Mouse (Mus musculus) ES-Bruce4 (cell line): ENCODE data around the gene Il10.

Experiments used
- CTCF ChIP-seq: IDR thresholded peaks from one replicate; pipeline ENCODE4 v1.8.1; 2011; ENCODE audit warnings: low read depth, low read length
- EP300 ChIP-seq: IDR thresholded peaks from 2 replicates; pipeline ENCODE4 v1.6.1; 2011; ENCODE audit warnings: low read depth, low read length; ENCODE audit not compliant: insufficient read depth
- POLR2A ChIP-seq: IDR thresholded peaks from one replicate; pipeline ENCODE4 v1.8.1; 2011; ENCODE audit warnings: low read length; ENCODE audit not compliant: insufficient read depth

- no peak for TF ChIP-seq CTCF
- no peak for TF ChIP-seq POLR2A
- TF ChIP-seq EP300: no peak
Measured at GRCm38 (mm10) chr1:130997441-130997840, 22.2 kb upstream of the Il10 start.
